Mouse (Mus musculus) frontal cortex, postnatal 25 days (tissue): ENCODE measurements around the gene Ggt7.
A peak's percentile ranks its signal among the peaks of the same experiment; 100 is the strongest.
"Not testable (repeated sequence)": the region's sequence is repeated elsewhere in the genome, so short reads cannot be mapped to it uniquely, and the experiment has no call there.

Source experiments
- DNase-seq, 2 experiments: peaks; one replicate each; pipeline ENCODE4 v3.0.0; 2022; ENCODE audit warnings: low spot score in 2 of 2

Gene Ggt7

GRCm38 (mm10) chr2:155507721-155508470, 10.1 kb downstream of the Ggt7 start:
- no peak for DNase-seq

GRCm38 (mm10) chr2:155505811-155506210, 12.2 kb downstream of the Ggt7 start:
- no peak for DNase-seq

GRCm38 (mm10) chr2:155504440-155505355, 13.3 kb downstream of the Ggt7 start:
- no peak for DNase-seq

- no peak for DNase-seq
These were observed 15.4 kb downstream of the Ggt7 start for GRCm38 (mm10) chr2:155502596-155502995.

- DNase-seq: no peak
These were observed 27.0 kb downstream of the Ggt7 start for GRCm38 (mm10) chr2:155490998-155491397.

GRCm38 (mm10) chr2:155482021-155482420, 36.0 kb downstream of the Ggt7 start:
- DNase-seq: peak; percentile 36 to 40

GRCm38 (mm10) chr2:155473570-155474088, 44.4 kb downstream of the Ggt7 start, which contains the start of gene Ncoa6:
Gene Ncoa6, minus strand, starts transcription at chr2:155473894.
- peak in 1 of 2 experiments; percentile 25 for DNase-seq

- DNase-seq: no peak
These were observed 45.1 kb downstream of the Ggt7 start for GRCm38 (mm10) chr2:155472671-155473569.

- DNase-seq: no peak
These were observed 51.2 kb downstream of the Ggt7 start for GRCm38 (mm10) chr2:155466861-155467260.

- no peak for DNase-seq
These were observed 64.4 kb downstream of the Ggt7 start for GRCm38 (mm10) chr2:155453591-155453990.

GRCm38 (mm10) chr2:155451256-155451655, 66.8 kb downstream of the Ggt7 start:
- no peak for DNase-seq

- not testable (repeated sequence) for DNase-seq
These were observed 70.1 kb downstream of the Ggt7 start for GRCm38 (mm10) chr2:155447906-155448305.

- no peak for DNase-seq
These were observed 74.6 kb downstream of the Ggt7 start for GRCm38 (mm10) chr2:155443446-155443845.

- DNase-seq: no peak
These were observed 75.1 kb downstream of the Ggt7 start for GRCm38 (mm10) chr2:155442916-155443315.
